Mouse (Mus musculus) right cerebral cortex, postnatal 36 days (tissue): Measurements from ENCODE around the gene Cbr2.
"Not testable (repeated sequence)": the region's sequence is repeated elsewhere in the genome, so short reads cannot be mapped to it uniquely, and the experiment has no call there.

ENCODE experiments used
- DNase-seq, 2 experiments: peaks; one replicate each; pipeline ENCODE4 v3.0.0; 2022; ENCODE audit warnings: low spot score in 2 of 2, mixed read lengths in 1 of 2

Cbr2 gene

DNA sequence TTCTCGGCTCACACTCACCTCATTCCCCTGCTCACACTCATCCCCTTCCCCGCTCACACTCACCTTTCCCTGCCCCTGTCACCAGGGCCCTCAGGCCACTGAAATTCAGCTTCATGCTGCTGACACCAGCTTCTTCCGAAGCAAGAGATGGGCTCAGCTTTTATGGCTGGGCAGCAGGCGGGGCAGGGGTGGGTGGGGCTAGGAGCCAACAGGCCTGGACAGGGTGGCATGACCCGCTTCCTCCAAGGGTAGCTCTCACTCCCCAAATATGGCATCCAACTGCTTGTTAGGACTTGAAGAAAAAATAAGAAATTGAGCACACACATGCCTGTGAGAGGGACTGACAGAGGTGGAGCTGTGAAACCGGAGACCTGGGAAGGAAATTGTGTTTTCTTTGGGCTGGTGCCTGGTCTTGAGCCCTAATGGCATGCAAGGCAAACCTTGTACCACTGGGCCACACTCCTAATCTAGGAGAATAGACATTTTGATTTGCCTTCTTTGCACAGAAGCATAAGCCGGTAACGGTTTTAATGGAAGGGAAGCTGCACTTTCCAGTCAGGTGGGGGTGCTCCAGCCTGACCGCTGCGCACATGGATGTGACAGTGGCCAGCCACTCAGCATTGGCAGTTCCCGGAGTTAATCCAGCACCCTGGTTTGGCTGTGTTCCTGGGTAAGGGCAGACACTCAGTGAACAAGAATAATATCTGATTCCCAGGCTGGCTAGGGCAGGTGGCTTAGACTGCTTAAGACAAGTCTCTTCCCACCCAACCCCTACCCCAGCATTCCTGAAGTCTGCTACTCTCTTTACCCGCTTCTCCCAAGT, at the start of gene Cbr2:
Gene Cbr2 (minus strand): TSS at position 257 of the 823 bp plus-strand sequence.
- no peak for DNase-seq

- not testable (repeated sequence) for DNase-seq
Observed at GRCm38 (mm10) chr11:120781361-120781760, 49.4 kb upstream of the Cbr2 start.

DNA sequence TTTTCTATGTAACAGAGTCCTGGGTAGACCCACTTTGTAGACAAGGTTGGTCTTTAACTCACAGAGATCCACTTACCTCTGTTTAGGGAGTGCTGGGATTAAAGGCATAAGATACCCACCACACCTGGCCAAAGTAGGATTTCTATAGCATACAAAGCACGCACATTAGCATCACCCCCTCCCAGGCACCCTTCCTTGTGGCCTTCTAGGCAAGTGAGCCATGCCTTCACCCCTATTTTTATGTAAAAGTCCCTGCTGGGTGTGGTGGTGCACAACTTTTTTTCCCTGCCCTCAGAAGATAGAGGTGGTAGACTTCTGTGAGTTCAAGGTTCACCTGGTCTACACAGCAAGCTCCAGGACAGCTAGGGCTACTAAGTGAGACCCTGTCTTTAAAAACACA, 48.0 kb upstream of the Cbr2 start:
- no peak for DNase-seq

GRCm38 (mm10) chr11:120777123-120777522, 45.2 kb upstream of the Cbr2 start:
- DNase-seq, result no peak

- DNase-seq, result peak; percentile 85
Observed at GRCm38 (mm10) chr11:120775774-120776469, 44.0 kb upstream of the Cbr2 start.

DNA sequence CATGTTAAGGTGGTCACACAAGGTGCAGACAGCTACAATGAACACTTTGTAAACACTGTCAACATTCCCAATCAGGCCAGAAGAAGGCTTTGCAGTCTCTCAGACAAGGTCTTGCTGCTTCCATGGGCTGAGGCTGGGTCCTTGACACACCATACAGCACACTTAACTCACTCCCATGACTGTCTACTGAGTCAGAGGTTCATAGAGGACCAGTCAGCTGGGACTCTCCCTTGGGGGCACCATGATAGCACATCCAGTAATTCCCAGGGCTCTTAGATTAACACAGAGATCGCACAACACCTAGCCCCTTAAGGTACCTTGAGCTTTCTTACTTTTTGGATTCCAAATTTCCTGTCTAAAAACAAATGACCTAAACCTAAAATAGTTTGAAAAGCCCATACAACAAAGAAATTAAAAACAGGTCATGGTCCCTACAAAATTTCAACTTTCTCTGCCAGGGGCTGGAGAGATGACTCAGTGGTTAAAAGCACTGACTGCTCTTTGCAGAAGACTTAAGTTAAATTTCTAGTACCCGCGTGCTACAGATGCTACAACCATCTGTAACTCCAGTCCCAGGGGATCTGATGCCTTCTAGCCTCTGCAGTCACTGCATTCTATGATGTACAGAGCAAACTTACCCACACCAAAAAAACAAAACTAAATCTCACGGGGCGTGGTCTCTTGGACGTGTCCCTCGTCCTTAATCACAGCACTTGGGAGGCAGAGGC, 41.7 kb upstream of the Cbr2 start:
- DNase-seq, result no peak

DNA sequence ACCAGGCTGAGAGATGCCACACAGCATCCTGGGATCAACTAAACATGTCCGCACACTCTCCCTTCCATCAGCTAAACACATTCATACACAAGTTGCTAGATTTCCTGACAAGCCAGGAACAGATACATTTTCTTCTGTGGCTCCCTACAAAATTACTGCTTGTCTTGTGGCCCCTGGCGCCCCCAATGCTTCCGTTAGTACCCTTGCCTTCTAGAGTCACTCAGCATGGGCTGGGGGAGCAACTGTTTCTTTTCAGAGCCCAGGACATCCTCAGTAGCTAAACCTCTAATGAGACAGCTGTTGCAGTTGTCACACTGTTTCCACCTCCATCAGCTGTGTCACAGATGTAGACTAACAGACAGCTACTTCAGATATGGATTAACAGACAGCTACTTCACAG, 40.8 kb upstream of the Cbr2 start:
- DNase-seq, result no peak

- no peak for DNase-seq
Observed at GRCm38 (mm10) chr11:120768206-120768605, 36.3 kb upstream of the Cbr2 start.

DNA sequence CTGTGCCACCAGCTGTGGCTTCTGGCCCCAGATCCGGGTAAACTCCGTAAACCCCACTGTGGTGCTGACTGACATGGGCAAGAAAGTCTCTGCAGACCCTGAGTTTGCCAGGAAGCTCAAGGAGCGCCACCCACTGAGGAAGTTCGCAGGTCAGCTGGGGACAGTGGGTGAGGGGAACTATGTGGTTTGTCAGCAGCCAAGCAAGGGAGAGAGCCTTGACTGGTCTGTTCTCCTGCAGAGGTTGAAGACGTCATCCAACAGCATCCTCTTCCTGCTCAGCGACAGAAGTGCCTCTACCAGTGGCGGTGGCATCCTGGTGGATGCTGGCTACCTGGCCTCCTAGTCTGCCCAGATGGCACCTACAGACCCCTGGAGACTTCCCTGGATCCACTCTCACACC, 35.1 kb upstream of the Cbr2 start:
- not testable (repeated sequence) for DNase-seq

DNA sequence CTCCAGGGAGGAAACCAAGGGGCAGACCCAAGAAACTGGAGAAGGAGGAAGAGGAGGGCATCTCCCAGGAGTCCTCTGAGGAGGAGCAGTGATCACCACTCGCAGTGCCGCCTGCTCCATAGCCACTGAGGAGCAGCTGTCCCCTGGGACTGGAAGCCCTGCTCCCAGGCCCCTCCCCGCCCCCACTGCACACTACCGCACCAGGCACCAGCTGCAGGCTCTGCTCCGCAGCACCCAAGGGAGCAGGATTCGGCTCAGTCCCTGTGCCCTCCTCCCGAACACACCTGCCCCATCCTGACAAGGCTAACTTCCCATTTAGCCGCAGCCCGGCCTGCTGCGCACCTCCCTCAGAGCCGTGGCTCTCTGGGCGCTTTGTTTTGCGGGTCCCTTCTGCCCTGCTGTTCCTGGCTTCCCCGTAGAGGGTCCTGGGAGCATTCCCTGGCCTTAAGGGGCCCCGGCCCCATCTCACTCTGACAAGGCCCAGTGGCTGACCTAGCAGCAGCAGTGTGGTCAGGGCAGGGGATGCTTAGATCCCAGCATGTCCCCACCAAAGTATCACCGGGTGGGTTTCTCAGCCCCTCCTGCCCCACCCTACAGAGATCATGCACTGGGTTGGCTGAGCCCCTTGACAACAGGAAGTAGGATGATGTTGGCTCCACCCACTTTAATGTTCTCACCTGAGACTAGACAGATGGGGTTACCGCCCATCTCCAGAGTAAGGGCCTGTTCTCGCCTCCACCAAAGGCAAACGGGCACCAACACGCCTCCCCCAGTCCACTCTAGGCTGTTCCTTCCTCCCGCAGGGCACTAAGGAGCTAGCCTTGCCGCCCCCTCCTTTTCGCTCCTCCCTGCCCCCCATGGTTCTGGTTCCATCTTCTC, 31.4 kb upstream of the Cbr2 start:
- not testable (repeated sequence) for DNase-seq

GRCm38 (mm10) chr11:120762672-120763041, 30.7 kb upstream of the Cbr2 start, which contains the start of gene Hmga1b:
Gene Hmga1b, plus strand, starts transcription at chr11:120762794.
- DNase-seq, result not testable (repeated sequence)

- DNase-seq, result no peak
Observed at GRCm38 (mm10) chr11:120761811-120762671, 30.1 kb upstream of the Cbr2 start.

DNA sequence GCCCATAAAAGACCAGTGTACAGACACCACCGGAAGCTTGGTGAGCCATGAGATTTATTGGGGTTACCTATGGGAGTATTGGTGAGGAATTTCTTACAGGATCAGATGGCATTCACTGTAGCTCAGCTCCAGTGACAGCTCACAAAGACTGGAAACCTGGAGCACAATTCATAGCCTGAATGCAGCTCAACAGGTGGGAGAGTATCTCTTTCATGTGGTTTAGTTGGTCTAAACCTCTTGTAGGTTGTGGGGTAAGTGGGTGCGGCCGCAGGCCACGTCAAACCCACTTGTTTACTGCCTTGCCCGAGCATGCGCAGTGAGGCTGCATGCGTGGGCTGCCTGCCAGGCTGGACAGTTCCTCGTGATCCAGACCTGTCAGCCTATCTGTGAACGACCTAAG, 28.3 kb upstream of the Cbr2 start:
- no peak for DNase-seq

- no peak for DNase-seq
Observed at GRCm38 (mm10) chr11:120751606-120752005, 19.7 kb upstream of the Cbr2 start.

DNA sequence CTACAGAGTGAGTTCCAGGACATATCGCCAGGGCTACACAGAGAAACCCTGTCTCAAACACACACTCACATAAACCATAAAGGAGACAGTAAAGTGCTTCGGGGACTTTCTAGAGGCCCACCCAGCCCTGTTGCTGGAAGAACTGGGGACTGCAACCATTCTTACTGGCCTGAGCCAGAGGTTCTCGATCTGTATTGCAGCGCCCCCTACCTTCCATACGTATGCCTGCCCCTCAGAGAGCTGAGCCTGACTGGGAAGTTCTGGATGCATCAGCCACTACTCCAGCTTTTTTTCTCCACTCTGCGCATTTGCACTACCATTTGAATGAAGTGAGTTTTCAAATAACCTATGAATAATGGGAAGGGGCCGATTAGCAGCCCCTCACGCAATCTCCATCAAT, 17.5 kb upstream of the Cbr2 start:
- no peak for DNase-seq

- DNase-seq, result no peak
Observed at GRCm38 (mm10) chr11:120747974-120748373, 16.1 kb upstream of the Cbr2 start.

DNA sequence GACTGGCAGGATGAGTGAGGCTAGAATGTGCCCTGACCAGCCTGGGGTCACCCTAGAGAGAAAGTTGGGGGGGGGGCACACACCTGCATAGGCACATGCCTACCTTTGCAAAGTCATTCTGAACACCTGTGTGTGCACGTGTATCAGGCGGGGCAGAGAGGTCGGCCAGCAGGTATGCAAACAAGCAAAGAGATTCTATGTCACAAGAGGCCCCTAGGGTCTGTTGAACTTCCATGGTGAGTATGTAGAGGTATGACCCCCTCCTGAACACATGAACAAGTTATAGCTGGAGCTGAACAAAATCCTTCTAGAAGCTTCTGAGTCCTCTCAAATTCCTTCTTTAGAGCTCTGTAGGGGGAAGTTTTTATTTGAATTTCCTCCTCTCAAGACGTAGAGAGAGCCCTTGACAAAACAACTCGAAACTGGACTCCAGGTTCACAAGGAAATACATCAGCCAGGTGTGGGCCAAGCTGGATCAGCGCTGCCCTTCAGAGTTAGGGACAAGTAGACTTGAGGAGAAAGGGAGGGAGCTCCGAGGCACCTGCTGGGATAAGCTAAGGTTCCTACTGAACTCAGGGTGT, 12.3 kb upstream of the Cbr2 start:
- DNase-seq, result no peak

GRCm38 (mm10) chr11:120740981-120741380, 9.1 kb upstream of the Cbr2 start:
- no peak for DNase-seq

DNA sequence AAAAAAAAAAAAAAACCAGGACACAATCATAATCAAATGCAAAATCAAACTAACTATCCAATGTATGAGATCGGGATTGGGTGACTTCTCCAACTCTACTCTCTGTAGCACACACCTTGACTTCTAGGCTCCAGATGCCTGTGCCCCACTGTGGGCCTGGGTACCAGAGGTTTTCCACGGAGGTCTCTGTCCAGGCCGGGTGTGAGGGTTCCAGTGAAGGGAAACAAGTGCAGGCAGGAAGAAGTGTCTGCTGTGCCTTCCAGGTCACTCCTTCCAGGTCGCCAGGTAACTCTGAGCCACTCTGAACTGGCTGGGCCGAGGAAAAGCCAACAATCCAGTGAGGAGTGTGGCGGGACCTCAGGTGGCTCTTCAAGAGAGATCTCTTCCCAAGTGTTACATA, 4.5 kb upstream of the Cbr2 start:
- DNase-seq, result no peak

- DNase-seq, result no peak
Observed at GRCm38 (mm10) chr11:120733521-120733920, 1.6 kb upstream of the Cbr2 start.
